Mouse (Mus musculus) urinary bladder, postnatal 36 days (tissue): ENCODE measurements at regions not wholly inside any gene's neighbourhood (a gene's known extent, or its start where the extent isn't known, plus 50 kb on each side); places are given as distances from the start of the nearest gene placed in this dataset.
"Not testable (repeated sequence)": the region's sequence is repeated elsewhere in the genome, so short reads cannot be mapped to it uniquely, and the experiment has no call there.

ENCODE experiments used
- DNase-seq, 2 experiments: peaks; one replicate each; pipeline ENCODE4 v3.0.0; 2022; ENCODE audit warnings: low spot score in 2 of 2, mixed read lengths in 1 of 2

GRCm38 (mm10) chr12:27977548-27978256 lies 574.5 kb downstream of the Dcdc2c start:
- no peak for DNase-seq

DNA sequence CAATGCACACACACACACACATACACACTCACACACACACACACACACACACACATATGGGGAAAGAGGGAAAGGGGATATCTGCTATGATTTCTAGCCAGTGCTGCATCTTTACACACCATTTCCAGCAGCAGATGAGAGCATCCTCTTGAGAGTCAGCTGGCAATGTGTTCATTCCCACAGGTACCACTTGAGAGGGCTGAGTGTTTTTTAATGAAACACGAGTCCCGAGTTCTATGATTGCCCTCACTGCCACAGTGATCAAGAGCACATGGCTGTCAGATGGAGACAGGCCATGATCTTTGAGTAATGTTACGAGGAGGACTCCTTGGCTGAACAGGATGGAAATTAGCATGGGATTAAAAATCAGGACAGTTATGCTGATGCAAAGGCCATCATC lies 589.3 kb downstream of the Dcdc2c start:
- DNase-seq = no peak

- DNase-seq = no peak
These were observed 592.1 kb downstream of the Dcdc2c start for GRCm38 (mm10) chr12:27960064-27960463.

GRCm38 (mm10) chr12:27947646-27948045 lies 604.6 kb downstream of the Dcdc2c start:
- no peak for DNase-seq

DNA sequence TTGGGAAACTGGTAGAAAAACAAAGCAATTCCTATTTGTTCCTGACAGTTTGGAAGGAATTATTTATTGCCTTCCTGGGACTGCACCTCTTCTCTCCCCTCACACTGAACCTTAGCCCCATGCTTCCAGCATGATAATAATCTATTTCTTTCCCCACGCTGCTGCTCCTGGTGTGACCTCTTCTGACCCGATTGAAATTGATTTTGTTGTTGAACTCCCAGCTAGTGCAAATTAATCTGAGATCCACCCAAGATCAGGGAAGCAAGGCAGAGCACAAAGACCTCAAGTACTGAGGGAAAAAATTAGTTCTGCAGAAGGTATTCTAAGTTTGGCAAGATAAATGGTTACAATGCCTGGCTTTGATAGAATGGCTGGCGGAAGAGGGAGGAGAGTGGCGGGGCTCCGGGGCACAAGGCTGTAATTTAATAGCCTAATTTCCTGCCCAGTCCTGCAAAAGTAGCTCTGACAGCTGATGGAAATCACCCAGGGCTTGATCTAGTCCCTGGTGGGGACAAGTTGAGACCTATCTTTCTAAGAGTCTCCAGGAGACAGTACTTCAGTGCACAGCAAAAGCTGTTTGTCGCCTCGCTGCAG lies 604.6 kb upstream of the Sox11 start:
- DNase-seq = peak; percentile 14 to 18

DNA sequence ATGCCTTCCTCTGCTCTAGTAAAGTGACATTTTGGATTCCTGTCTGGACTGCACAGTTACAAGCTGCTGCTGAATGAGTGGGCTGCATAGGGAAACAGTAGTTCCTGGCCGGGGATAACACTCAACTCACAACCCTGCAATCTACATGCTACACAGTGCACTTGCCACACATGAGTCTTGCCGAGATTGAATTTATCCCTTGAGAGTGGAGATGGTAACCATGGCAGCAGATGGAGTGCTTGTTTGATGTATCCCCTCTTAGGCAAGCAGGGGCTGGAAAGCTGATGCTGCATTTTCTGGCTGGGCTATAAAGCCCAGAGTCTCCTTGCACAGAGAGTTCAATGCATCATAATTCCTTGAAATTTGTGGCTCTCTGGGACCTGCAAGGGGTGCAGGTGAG lies 603.0 kb upstream of the Sox11 start:
- DNase-seq = no peak

DNA sequence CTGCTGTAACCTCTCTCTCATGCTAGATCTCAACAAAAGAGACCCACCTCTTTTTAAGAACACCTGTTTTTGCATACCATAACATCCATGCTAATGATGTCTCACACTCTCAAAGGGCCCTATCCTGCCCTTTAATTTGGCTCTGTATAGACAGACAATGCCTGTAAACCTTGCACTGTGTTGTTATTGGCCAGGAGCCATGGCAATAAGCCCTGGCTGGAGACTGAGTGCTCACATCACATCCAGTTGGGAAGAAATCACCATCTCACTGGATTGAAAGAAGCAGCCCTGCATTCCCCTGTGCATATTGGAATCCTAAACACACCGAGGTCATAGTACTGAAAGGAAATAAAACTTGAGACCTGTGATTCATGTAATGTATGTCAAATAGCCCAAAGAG lies 598.7 kb upstream of the Sox11 start:
- DNase-seq = no peak

DNA sequence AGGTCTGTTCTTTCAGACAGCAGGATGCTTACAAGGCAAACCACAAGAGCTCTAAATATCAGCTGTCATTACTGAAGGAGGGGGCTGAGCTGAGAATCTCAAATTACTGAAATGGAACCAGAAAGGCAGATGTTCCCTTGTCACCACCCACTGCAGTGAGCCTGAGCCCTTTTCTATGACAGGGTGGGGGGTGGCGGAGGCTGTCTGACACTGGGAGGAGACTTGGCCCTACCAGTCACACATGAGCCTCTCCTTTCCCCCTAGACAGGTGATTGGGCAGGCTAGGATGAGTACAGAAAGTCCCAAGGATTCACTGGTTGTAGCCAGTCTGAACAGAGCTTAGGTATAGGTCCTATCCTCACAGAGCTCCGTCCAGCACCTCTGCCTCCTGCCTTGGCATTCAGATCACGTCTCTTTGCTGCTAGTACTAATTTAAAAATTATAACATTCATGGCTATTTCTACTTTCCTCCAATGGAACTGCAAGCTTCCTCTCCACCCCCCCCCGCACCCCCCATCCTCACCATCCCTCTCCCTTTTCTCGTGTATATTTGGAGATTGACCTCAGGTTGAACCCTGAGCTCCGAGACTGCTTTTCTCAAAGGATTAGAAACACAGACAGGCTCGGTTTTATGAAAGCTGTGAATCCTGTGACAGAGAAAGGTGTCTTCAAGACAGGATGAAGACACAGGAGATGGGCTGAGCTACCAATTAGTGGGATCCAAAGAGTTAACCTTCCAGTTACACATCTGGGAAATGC lies 590.2 kb upstream of the Sox11 start:
- no peak for DNase-seq

DNA sequence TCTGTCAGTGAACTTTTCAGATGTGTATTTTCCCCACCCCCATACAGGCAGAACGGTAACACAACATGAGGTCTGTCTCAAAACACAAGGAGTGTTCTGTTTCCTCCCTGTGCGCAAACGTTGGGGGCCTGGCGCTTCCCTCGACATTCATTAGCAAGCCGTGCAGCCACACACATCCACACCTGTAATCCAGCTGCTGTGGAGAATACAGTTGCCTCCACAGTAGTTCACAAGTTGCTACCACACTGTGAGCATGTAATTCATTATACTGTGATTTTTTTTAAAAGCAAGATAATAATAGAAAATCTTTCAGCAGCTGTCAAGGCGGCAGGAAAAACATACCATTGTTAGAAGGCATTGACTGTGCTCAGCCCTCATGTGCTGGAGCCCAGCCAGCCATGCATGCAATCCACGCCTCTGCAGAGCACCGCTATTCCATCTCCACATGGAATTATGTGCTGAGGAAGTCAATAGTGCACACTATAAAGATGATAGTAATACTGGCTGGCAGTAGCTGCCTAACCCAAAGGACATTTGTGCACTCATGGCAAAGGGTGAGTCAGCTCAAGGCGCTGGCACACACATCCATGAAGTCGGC lies 586.1 kb upstream of the Sox11 start:
- no peak for DNase-seq

DNA sequence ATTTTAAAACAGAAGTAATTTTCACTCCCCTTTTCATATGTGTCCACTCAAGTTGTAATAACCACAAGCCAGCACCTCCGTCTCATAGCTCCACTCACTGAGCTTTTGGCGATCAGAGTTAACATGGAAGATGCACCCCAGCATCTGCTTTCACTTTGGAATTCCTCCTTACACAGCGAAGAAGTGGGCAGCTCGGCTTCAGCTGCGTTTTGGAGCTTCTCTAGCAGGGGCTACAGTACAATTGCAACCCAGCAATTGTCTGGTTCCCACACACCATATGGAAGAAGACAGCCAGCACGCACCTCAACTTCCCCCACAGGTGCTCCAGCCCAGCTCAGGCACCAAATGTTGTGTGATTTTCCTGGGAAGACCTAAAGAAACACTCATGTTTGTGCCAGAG lies 584.4 kb upstream of the Sox11 start:
- no peak for DNase-seq

GRCm38 (mm10) chr12:27920607-27921006 lies 578.2 kb upstream of the Sox11 start:
- no peak for DNase-seq

- no peak for DNase-seq
These were observed 574.1 kb upstream of the Sox11 start for GRCm38 (mm10) chr12:27916401-27916920.

GRCm38 (mm10) chr12:27909417-27910100 lies 567.2 kb upstream of the Sox11 start:
- no peak for DNase-seq

DNA sequence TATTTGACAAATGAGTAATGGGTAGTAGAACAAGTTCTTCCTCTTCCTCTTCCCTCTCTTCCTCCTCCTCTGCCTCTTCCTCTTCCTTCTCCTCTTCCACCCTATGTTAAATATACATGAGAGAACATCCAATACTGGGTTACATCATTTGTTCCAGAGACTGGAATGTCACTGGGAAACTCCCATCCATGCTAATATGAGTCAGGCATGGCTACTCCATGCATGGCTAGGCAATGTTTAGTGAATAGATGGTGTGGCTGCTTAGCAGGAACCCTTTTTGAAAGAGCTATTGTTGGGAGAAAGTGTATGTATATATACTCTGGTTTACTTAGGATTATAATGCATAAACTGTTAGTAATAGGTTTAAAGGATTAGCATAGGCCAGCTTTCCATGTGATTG lies 554.3 kb upstream of the Sox11 start:
- not testable (repeated sequence) for DNase-seq

DNA sequence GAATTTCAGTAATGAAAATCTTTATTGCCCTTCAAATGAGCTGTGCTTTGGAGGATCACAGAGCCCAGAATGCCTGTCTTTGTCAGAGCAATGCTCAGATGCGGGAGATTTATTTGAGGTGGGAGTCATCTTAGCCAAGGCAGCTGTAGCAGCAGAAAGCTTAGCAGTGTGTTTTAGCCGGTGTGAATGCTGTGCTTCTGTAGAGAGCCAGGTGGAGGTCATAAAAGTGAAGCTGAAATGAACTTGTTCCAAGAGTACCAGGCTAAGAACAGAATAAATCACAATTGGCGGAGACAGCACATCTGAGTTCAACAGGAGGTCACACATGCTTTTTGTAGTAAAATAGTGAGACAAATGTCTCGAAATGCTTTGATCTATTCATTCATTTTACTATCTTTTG lies 539.3 kb upstream of the Sox11 start:
- DNase-seq = no peak

GRCm38 (mm10) chr12:27866421-27866820 lies 524.0 kb upstream of the Sox11 start:
- DNase-seq = no peak

- peak in 1 of 2 experiments; percentile 15 for DNase-seq
These were observed 507.2 kb upstream of the Sox11 start for GRCm38 (mm10) chr12:27849537-27849936.

DNA sequence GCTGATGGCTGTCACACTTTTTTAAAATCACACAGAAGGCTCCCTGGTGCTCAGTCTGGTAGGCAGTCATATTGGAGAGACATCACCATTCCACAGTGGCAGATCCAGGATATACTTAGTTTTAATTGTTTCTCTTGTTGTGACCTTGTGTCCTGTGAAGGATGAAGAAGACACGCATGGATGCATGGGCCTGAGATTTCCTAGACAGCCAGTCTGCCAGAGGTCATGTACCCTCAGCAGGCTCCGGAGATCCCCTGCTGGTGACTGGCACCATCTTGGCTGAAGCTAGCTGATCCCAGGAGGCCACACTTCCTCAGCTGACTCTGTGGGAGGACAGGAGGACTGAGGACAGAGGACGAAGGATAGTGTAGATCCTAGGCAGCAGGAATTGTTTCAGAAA lies 506.7 kb upstream of the Sox11 start:
- no peak for DNase-seq

- no peak for DNase-seq
These were observed 505.8 kb upstream of the Sox11 start for GRCm38 (mm10) chr12:27848141-27848540.

DNA sequence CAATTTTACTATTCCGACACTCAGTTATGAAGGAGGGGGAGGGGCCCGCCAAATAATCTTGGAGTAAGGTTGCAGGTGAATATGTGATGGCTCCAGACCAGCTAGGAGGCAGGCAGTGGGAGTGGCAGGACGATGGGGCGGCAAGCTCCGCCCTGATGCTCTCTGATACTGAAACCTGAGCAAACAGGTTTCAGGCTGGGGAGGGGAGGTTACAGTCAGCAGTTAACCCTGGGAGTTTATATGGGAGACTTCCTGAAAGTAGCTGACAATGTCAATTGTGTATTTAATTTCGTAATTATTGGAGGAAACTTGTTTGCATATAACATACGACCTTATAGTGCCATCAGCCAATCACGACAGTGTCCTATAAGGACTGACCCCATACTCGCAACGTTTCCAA lies 505.0 kb upstream of the Sox11 start:
- DNase-seq = peak; percentile 15 to 37

DNA sequence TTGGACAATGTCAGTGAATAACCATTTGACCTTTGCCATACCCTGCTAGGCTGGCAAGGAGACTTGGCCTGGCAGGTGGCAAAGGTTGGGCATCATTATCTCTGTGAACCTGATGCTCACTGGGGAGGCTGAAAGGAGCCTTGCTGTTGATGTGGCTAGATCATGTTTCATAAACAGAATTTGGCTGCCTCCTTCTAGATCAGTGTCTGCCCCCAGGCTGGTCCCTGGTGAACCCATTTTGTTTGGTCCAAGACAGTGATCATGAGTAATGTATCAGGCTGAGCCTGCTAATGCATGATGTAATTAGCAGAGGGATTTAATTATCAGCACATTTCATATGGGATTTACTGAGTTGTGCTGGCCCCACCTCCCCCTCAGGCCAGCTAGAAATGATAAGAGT lies 502.6 kb upstream of the Sox11 start:
- no peak for DNase-seq

GRCm38 (mm10) chr12:27838955-27839354 lies 496.6 kb upstream of the Sox11 start:
- no peak for DNase-seq
